Mouse (Mus musculus): ENCODE results near the gene Ttll5. TPM values are rescaled to one million over a fixed set of nuclear protein-coding genes. Genes with fewer than 3 reads are reported as not detected.

The Ttll5 gene
- polyA plus RNA-seq, 1 experiment, result 6.6 TPM

DNA sequence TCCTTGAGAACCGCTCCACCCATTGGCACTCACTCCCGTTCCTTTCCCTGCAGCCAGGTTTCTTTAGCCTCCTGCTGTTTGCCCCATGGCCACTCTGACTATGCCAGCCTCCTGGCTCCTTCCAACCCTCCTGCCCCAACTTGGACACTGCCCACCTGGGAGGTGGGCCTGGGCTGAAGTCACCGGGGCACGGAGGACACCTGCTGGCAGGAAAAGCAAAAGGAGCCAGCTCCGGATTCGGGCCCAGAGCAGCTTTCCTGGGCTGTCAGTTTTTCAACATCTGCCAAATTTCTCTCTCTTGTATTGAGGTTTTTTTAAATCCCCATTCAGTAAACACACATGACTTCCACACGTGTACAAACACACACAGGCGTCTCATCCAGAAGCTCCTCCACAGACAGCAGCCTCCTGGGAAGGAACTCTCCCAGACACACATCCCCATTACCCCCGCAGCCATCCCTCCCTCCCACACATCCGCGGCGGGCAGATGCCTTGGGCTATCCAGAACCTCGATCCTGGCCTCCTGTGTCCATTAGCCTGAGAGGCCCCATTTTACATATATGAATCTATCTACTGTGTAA lies 252.0 kb downstream of the Ttll5 start:
- no peak overlapping the region for H3K4me3 ChIP-seq (replicated peaks)
- 0 out of 2 replicates have a peak, but pooled peaks cover 4% of the 10 kb centered on the region for H3K9me3 ChIP-seq
- no peaks in the 10 kb centered on the region for H3K36me3 ChIP-seq (replicated peaks; ENCODE audit: low read length)
- peaks cover 13% of the 10 kb centered on the region for H3K4me1 ChIP-seq
- TF ChIP-seq FLI1 (IDR thresholded peaks at IDR 0.05; ENCODE audit: low read length) (no peak), GATA1 (IDR thresholded peaks at IDR 0.05; ENCODE audit: borderline replicate concordance, low read length) (no peak)
- H3K27me3 ChIP-seq (replicated peaks), result peaks cover 64% of the 10 kb centered on the region

DNA sequence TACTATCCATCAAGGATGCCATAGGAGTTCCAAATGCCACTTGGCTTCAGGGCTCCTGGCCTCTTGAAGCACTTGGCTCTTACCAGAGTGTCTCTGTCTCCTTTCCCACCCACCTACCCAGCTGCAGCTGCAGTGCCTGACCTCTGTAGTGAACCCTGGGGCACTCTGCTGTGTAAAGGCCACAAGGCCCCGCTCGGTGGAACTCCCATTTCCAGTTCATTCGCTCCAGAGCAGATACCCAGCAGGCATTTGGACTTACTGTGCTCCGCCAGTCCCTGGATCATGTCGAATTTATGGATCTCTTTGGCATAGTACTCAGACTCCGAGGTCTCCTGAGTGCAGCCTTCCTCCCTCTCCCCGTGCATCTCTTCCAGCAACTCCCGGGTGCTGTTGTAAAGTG lies 252.9 kb downstream of the Ttll5 start:
- peak overlapping the region; percentile 14 for H3K4me3 ChIP-seq (replicated peaks)
- peaks cover 70% of the 10 kb centered on the region for H3K27me3 ChIP-seq (replicated peaks)

DNA sequence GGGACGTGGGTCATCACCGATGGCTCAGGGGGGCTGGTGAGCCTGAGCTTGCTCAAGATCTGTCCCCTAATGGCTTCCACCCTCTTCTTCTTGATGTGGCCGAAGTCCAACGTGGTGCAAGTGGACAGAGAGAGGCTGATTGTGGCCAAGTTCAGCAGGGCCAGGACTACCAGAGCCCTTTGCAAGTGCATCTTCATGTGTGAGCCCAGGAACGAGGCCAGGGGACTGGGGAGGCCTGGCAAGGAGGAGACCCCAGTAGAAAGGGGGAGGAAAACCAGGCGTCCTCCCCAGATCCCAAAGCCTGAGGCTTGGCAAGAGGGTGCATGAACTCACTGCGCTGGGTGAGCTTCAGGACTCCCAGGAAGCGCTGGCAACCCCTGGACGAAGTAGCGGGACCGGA lies 253.3 kb downstream of the Ttll5 start:
- Histone ChIP-seq H3K4me3 (replicated peaks) (peak overlapping the region; percentile 14), H3K36me3 (replicated peaks; ENCODE audit: low read length) (no peaks in the 10 kb centered on the region), H3K4me1 (peaks cover 21% of the 10 kb centered on the region), H3K9me3 (no peaks in the 10 kb centered on the region), H3K27me3 (replicated peaks) (peaks cover 74% of the 10 kb centered on the region)
- TF ChIP-seq FLI1 (IDR thresholded peaks at IDR 0.05; ENCODE audit: low read length) (no peak), GATA1 (IDR thresholded peaks at IDR 0.05; ENCODE audit: borderline replicate concordance, low read length) (no peak)

More for the DNA sequence above, 252.9 kb downstream of the Ttll5 start:
- TF ChIP-seq GATA1 (IDR thresholded peaks at IDR 0.05; ENCODE audit: borderline replicate concordance, low read length) (no peak), FLI1 (IDR thresholded peaks at IDR 0.05; ENCODE audit: low read length) (no peak)
- Histone ChIP-seq H3K9me3 (no peaks in the 10 kb centered on the region), H3K36me3 (replicated peaks; ENCODE audit: low read length) (no peaks in the 10 kb centered on the region), H3K4me1 (peaks cover 17% of the 10 kb centered on the region)

DNA sequence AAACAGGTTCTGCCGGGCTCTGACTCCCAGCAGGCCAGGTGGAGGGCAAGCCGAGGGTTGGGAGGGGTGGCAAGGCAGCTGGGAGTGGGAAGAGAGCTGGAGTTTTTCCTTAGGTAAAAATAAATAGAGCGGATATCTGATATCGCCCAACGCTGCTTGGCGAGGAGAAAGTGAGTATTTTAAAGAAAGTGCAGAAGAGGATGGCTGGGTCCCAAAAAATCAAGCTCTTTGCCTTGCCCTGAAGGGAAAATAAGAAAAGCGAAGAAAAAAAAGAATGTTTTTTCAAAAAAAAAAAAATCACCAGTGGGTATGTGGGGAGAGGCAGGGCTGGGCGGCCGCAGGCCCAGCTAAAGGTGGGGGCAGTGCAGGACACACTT lies 253.7 kb downstream of the Ttll5 start:
- Histone ChIP-seq H3K36me3 (replicated peaks; ENCODE audit: low read length) (no peaks in the 10 kb centered on the region), H3K4me1 (peaks cover 25% of the 10 kb centered on the region), H3K27me3 (replicated peaks) (peaks cover 78% of the 10 kb centered on the region), H3K9me3 (no peaks in the 10 kb centered on the region), H3K4me3 (replicated peaks) (peak overlapping the region; percentile 92)
- TF ChIP-seq GATA1 (IDR thresholded peaks at IDR 0.05; ENCODE audit: borderline replicate concordance, low read length) (no peak), FLI1 (IDR thresholded peaks at IDR 0.05; ENCODE audit: low read length) (no peak)

DNA sequence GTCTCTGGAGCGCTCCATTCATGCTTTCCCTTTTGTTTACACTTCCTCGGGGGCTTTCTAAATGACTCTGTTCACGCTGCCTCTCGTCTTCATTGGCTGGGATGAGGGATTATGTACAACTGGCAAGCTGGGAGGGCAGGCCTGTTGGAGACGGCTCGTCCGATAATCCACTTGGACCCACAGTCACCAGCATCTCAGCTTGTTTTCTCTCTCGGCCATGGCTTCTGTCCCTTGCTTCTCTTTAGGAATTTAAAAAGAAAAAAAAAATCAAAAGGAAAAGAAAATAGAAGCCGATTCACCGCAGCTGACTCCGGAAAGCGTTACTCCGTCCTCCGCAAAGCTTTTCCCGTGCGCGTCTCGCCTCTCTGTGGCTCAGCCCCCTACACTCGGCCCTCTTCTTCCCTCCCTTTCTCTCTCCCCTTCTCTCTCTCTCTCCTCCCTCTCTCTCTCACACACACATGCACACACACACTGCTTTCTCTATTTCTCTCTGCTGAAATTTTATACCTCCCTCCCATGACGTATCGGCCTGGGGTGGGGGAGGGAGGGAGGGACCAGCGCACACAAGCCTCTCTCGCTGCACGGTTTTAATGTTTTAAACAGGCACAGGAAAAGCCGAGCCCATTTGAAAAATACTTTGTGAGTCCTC lies 254.2 kb downstream of the Ttll5 start, which contains the start of gene Tgfb3:
Gene Tgfb3 (minus strand): TSS at position 489 of the 649 bp plus-strand sequence.
- peaks cover 82% of the 10 kb centered on the region for H3K27me3 ChIP-seq (replicated peaks)
- H3K4me1 ChIP-seq, result peaks cover 26% of the 10 kb centered on the region
- H3K36me3 ChIP-seq (replicated peaks; ENCODE audit: low read length), result no peaks in the 10 kb centered on the region
- no peaks in the 10 kb centered on the region for H3K9me3 ChIP-seq
- TF ChIP-seq FLI1 (IDR thresholded peaks at IDR 0.05; ENCODE audit: low read length) (no peak), GATA1 (IDR thresholded peaks at IDR 0.05; ENCODE audit: borderline replicate concordance, low read length) (no peak)
- H3K4me3 ChIP-seq (replicated peaks), result peak within 1 kb of the TSS; percentile 92

DNA sequence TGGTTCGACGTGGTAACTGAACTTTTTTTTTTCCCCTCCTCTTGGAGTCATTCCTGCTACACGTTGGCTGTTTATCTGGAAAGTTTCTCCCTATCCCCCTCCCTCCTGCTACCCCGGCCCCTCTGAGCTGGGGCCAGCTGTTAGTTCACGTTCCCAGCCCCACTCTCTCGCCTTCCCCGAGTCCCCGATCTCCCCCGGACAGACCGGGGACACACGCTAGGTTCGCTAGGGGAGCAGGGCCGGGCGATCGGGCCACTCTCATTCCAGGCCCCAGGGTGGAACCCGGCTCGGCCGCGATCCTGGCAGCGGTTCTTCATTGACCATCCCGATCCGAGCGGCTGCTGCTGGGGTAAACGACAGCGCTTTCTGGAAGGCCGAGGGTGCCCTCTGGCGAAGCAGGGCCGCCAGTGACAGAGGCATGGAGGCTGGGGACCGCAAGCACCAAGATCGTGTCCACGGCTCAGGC lies 254.8 kb downstream of the Ttll5 start:
- TF ChIP-seq GATA1 (IDR thresholded peaks at IDR 0.05; ENCODE audit: borderline replicate concordance, low read length) (no peak), FLI1 (IDR thresholded peaks at IDR 0.05; ENCODE audit: low read length) (no peak)
- Histone ChIP-seq H3K27me3 (replicated peaks) (peaks cover 82% of the 10 kb centered on the region), H3K9me3 (no peaks in the 10 kb centered on the region)

DNA sequence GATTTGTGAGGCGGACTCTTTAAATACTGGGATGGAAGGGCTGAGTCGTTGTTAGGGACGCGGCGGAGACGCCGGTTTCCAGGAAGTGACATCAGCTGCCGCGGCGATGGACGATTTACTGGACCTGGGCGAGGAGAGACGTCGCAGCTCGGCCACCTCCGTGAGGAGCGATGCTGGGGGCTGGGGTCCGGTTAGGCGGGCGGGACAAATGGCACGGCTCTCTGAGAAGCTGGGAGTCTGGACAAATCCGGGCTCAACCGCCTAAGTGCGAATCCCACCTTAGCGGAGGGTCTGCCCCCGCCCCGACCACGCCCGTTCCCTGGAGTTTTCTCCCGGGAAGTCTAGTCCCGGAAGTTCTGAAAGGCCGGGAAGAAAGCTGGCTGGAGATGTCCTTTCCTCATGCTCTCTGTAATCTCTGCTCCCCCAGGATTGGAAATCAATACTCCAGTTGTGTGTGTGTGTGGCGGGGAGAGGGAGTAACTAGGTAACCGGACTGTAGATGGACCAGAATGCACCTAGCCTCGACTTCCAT lies 258.1 kb downstream of the Ttll5 start, which contains the start of gene Ift43:
Gene Ift43 (plus strand): TSS at position 61 of the 532 bp plus-strand sequence.
- no peaks in the 10 kb centered on the region for H3K36me3 ChIP-seq (replicated peaks; ENCODE audit: low read length)
- peaks cover 73% of the 10 kb centered on the region for H3K27me3 ChIP-seq (replicated peaks)
- H3K4me1 ChIP-seq, result peaks cover 26% of the 10 kb centered on the region
- H3K4me3 ChIP-seq (replicated peaks), result peak within 1 kb of the TSS; percentile 91
- H3K9me3 ChIP-seq, result no peaks in the 10 kb centered on the region
- TF ChIP-seq FLI1 (IDR thresholded peaks at IDR 0.05; ENCODE audit: low read length), result no peak

More for the DNA sequence above, 254.8 kb downstream of the Ttll5 start:
- Histone ChIP-seq H3K4me3 (replicated peaks) (peak overlapping the region; percentile 92), H3K36me3 (replicated peaks; ENCODE audit: low read length) (no peaks in the 10 kb centered on the region), H3K4me1 (peaks cover 26% of the 10 kb centered on the region)

DNA sequence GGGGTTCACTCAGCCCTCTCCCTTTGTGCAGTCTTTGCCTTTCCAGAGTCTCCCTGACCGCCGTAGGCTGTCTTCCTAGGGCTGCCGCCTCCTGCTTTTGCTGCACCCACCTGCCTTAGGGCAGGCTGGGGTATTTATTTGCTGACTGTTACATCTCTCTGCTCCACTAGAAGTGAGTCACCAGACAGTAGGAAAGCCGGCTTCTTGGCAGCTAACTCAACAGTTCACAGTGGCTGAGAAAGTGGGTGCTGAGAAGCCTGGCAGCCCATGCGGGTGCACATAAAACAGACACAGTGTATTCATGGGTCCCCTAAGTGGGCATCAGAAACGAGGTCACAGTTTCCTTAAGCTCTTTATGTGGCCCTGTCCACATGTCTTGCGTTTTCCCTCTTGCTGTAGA lies 261.4 kb downstream of the Ttll5 start:
- Histone ChIP-seq H3K4me1 (peaks cover 20% of the 10 kb centered on the region), H3K9me3 (no peaks in the 10 kb centered on the region), H3K4me3 (replicated peaks) (no peak overlapping the region), H3K36me3 (replicated peaks; ENCODE audit: low read length) (no peaks in the 10 kb centered on the region), H3K27me3 (replicated peaks) (peaks cover 60% of the 10 kb centered on the region)
- no peak for TF ChIP-seq FLI1 (IDR thresholded peaks at IDR 0.05; ENCODE audit: low read length)
- no peak for TF ChIP-seq GATA1 (IDR thresholded peaks at IDR 0.05; ENCODE audit: borderline replicate concordance, low read length)

DNA sequence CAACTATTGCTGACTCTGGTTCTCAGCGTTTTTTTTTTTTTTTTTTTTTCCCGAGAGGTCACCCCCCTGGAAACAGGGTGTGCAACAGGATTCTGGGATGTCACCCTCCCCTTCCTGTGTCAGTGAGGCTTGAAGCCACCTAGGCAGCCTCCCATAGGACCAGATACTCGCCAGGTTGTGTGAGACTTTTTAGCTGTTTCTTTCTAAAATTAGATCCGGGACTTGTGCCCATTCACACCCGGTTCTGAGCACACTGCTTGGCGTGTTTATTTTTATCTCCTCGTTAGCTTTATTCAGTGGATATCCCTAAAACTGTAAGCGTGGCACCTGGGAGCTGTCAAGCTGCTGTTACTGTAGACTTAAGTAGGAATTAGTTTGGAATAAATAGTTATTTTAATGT lies 262.1 kb downstream of the Ttll5 start:
- Histone ChIP-seq H3K36me3 (replicated peaks; ENCODE audit: low read length) (no peaks in the 10 kb centered on the region), H3K4me1 (peaks cover 20% of the 10 kb centered on the region), H3K4me3 (replicated peaks) (no peak overlapping the region), H3K27me3 (replicated peaks) (peaks cover 58% of the 10 kb centered on the region), H3K9me3 (no peaks in the 10 kb centered on the region)
- TF ChIP-seq GATA1 (IDR thresholded peaks at IDR 0.05; ENCODE audit: borderline replicate concordance, low read length), result no peak
- no peak for TF ChIP-seq FLI1 (IDR thresholded peaks at IDR 0.05; ENCODE audit: low read length)

DNA sequence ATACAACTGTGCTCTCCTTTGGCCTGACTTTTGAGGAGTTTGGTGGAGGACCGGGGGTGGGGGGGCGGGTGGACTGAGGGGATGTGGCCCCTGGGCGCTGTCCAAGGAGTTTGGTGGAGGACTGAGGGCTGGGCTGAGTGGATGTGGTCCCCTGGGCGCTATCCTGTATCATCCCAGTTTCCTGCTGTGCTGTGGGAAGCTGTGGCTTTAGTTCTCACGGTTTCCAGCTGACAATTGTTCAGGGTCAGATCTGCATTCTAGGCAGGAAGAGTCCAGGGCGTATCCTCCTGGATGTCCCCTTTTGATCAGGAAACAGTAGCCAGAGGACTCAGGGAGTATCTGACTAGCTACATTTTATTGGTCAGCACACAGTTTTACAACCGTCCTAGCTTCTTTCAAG lies 263.6 kb downstream of the Ttll5 start:
- Histone ChIP-seq H3K36me3 (replicated peaks; ENCODE audit: low read length) (no peaks in the 10 kb centered on the region), H3K27me3 (replicated peaks) (peaks cover 54% of the 10 kb centered on the region), H3K9me3 (no peaks in the 10 kb centered on the region), H3K4me3 (replicated peaks) (no peak overlapping the region), H3K4me1 (peaks cover 9% of the 10 kb centered on the region)
- TF ChIP-seq GATA1 (IDR thresholded peaks at IDR 0.05; ENCODE audit: borderline replicate concordance, low read length) (no peak), FLI1 (IDR thresholded peaks at IDR 0.05; ENCODE audit: low read length) (no peak)
